Mouse (Mus musculus): ENCODE data around the gene Izumo1r.

Gene Izumo1r

GRCm38 (mm10) chr9:14866957-14867356 is 36.8 kb downstream of the Izumo1r start:
- in situ Hi-C loops (cut with MseI, MboI) = loop anchor here (5.0 to 10.0 kb wide), 2 partner anchors 148 to 150 kb away; no protein-coding TSS in a partner anchor

- in situ Hi-C loops (cut with MseI, MboI) = loop anchor here (5.0 to 10.0 kb wide), 2 partner anchors 150 to 153 kb away; no protein-coding TSS in a partner anchor
These were observed 39.0 kb downstream of the Izumo1r start for GRCm38 (mm10) chr9:14864726-14865125.

GRCm38 (mm10) chr9:14863126-14863525 is 40.6 kb downstream of the Izumo1r start:
- in situ Hi-C loops (cut with MseI, MboI) = loop anchor here in 1 of 2 experiments (10.0 kb wide), 1 partner anchor 152 kb away; no protein-coding TSS in a partner anchor

- in situ Hi-C loops (cut with MseI, MboI) = loop anchor here in 1 of 2 experiments (10.0 kb wide), 1 partner anchor 155 kb away; no protein-coding TSS in a partner anchor
These were observed 43.7 kb downstream of the Izumo1r start, which contains the start of gene Gpr83 for GRCm38 (mm10) chr9:14859868-14860639. Gene Gpr83, plus strand, starts transcription at chr9:14860210.

GRCm38 (mm10) chr9:14858782-14859181 is 45.0 kb downstream of the Izumo1r start:
- in situ Hi-C loops (cut with MseI, MboI) = no loop called here

- in situ Hi-C loops (cut with MseI, MboI) = no loop called here
These were observed 45.5 kb downstream of the Izumo1r start for GRCm38 (mm10) chr9:14858170-14858706.

- in situ Hi-C loops (cut with MseI, MboI) = no loop called here
These were observed 46.7 kb downstream of the Izumo1r start for GRCm38 (mm10) chr9:14856922-14857654.

GRCm38 (mm10) chr9:14854585-14854984 is 49.2 kb downstream of the Izumo1r start:
- in situ Hi-C loops (cut with MseI, MboI) = no loop called here

GRCm38 (mm10) chr9:14848267-14848935 is 55.3 kb downstream of the Izumo1r start:
- in situ Hi-C loops (cut with MseI, MboI) = no loop called here

- in situ Hi-C loops (cut with MseI, MboI) = no loop called here
These were observed 57.3 kb downstream of the Izumo1r start for GRCm38 (mm10) chr9:14846428-14846827.

- in situ Hi-C loops (cut with MseI, MboI) = no loop called here
These were observed 59.8 kb downstream of the Izumo1r start for GRCm38 (mm10) chr9:14843901-14844300.

- in situ Hi-C loops (cut with MseI, MboI) = no loop called here
These were observed 60.4 kb downstream of the Izumo1r start for GRCm38 (mm10) chr9:14843311-14843857.

- in situ Hi-C loops (cut with MseI, MboI) = no loop called here
These were observed 61.6 kb downstream of the Izumo1r start for GRCm38 (mm10) chr9:14841878-14842761.

- in situ Hi-C loops (cut with MseI, MboI) = no loop called here
These were observed 63.8 kb downstream of the Izumo1r start for GRCm38 (mm10) chr9:14839970-14840369.

- in situ Hi-C loops (cut with MseI, MboI) = no loop called here
These were observed 64.2 kb downstream of the Izumo1r start for GRCm38 (mm10) chr9:14839527-14839926.
